Mouse (Mus musculus) testis, adult 2 months (tissue): ENCODE measurements around the gene Itga6. TPM values are rescaled to one million over a fixed set of nuclear protein-coding genes. Genes with fewer than 3 reads are reported as not detected.

Experiments used
- H3K27ac ChIP-seq: fragments of 200-500 bp; 2 replicates; pipeline ENCODE4 v1.5.1; 2012; ENCODE audit warnings: low read depth, low read length; ENCODE audit not compliant: control insufficient read depth, insufficient read depth
- H3K27me3 ChIP-seq: fragments of 200-500 bp; 2 replicates; pipeline ENCODE4 v1.6.1; 2012; ENCODE audit warnings: mild to moderate bottlenecking, low read length, moderate library complexity; ENCODE audit not compliant: control insufficient read depth, insufficient read depth
- H3K36me3 ChIP-seq: fragments of 200-500 bp; 2 replicates; pipeline ENCODE4 v1.6.1; 2012; ENCODE audit warnings: mild to moderate bottlenecking, low read length; ENCODE audit not compliant: control insufficient read depth, insufficient read depth
- H3K4me1 ChIP-seq: fragments of 200-500 bp; 2 replicates; pipeline ENCODE4 v1.6.1; 2012; ENCODE audit warnings: low read length; ENCODE audit not compliant: control insufficient read depth, insufficient read depth
- H3K4me3 ChIP-seq: fragments of 200-500 bp; 2 replicates; pipeline ENCODE4 v1.5.1; 2012; ENCODE audit warnings: low read depth, mild to moderate bottlenecking, low read length, moderate library complexity, mixed read lengths; ENCODE audit not compliant: control insufficient read depth
- CTCF ChIP-seq: fragments of 200-500 bp; IDR thresholded peaks from 2 replicates; pipeline ENCODE4 v1.5.1; 2012; ENCODE audit warnings: low read depth, mild to moderate bottlenecking, inconsistent platforms, low read length, moderate library complexity; ENCODE audit not compliant: control insufficient read depth, insufficient read depth, insufficient replicate concordance
- POLR2A ChIP-seq: fragments of 200-500 bp; IDR thresholded peaks from 2 replicates; pipeline ENCODE4 v1.6.1; 2012; ENCODE audit warnings: low read depth, mild to moderate bottlenecking, inconsistent platforms, low read length, moderate library complexity; ENCODE audit not compliant: control insufficient read depth
- polyA plus RNA-seq: library from polyadenylated mRNA; depleted of rRNA; stranded (reverse); fragments of >200 nt; gene quantifications from 2 replicates; pipeline ENCODE4 v1.2.3, GENCODE M21; 2012

Gene Itga6
- polyA plus RNA-seq, 1 experiment: 5.2 TPM

DNA sequence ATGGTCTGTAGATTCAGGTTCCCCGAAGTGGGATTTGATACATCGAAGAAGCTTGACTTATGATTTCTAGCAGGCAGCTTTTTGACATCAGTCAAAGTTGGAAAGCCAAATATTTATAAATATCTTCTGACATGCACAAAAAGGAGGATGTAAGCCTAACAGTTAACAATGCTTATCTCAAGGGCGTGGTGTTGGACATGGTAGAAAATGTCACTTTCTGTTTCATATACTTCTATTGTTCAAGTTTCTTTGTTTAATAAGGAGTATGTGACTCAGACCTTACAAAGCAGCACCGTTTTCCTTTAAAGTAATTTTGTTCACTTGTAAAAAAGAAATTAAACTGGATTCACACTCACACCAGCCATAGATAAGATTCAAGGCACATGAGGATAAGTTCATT is 26.3 kb downstream of the Itga6 start:
- Histone ChIP-seq H3K4me3 (no peak overlapping the region), H3K27ac (no peak overlapping the region), H3K27me3 (no peaks in the 10 kb centered on the region), H3K4me1 (no peaks in the 10 kb centered on the region), H3K36me3 (no peaks in the 10 kb centered on the region)
- TF ChIP-seq CTCF: no peak
- TF ChIP-seq POLR2A: no peak

- H3K36me3 ChIP-seq: no peaks in the 10 kb centered on the region
- no peak overlapping the region for H3K27ac ChIP-seq
- no peak overlapping the region for H3K4me3 ChIP-seq
- no peaks in the 10 kb centered on the region for H3K4me1 ChIP-seq
- no peaks in the 10 kb centered on the region for H3K27me3 ChIP-seq
- no peak for TF ChIP-seq POLR2A
- TF ChIP-seq CTCF: no peak
These were observed 28.3 kb downstream of the Itga6 start for GRCm38 (mm10) chr2:71773714-71774113.

- Histone ChIP-seq H3K27ac (no peak overlapping the region), H3K4me3 (no peak overlapping the region), H3K36me3 (no peaks in the 10 kb centered on the region), H3K27me3 (no peaks in the 10 kb centered on the region), H3K4me1 (no peaks in the 10 kb centered on the region)
- TF ChIP-seq POLR2A: no peak
- no peak for TF ChIP-seq CTCF
These were observed 29.0 kb downstream of the Itga6 start for GRCm38 (mm10) chr2:71774246-71774951.

- no peak overlapping the region for H3K27ac ChIP-seq
These were observed 29.8 kb downstream of the Itga6 start for GRCm38 (mm10) chr2:71775201-71775611.

GRCm38 (mm10) chr2:71779266-71779888 is 34.0 kb downstream of the Itga6 start:
- H3K27ac ChIP-seq: no peak overlapping the region
- TF ChIP-seq CTCF (no peak), POLR2A (no peak)

More at GRCm38 (mm10) chr2:71775201-71775611, 29.8 kb downstream of the Itga6 start:
- Histone ChIP-seq H3K4me1 (no peaks in the 10 kb centered on the region), H3K27me3 (no peaks in the 10 kb centered on the region), H3K4me3 (no peak overlapping the region), H3K36me3 (no peaks in the 10 kb centered on the region)
- TF ChIP-seq CTCF (no peak), POLR2A (no peak)

GRCm38 (mm10) chr2:71780016-71780415 is 34.6 kb downstream of the Itga6 start:
- TF ChIP-seq CTCF: no peak
- TF ChIP-seq POLR2A: no peak
- H3K27me3 ChIP-seq: no peaks in the 10 kb centered on the region
- H3K36me3 ChIP-seq: no peaks in the 10 kb centered on the region
- no peaks in the 10 kb centered on the region for H3K4me1 ChIP-seq
- no peak overlapping the region for H3K4me3 ChIP-seq
- H3K27ac ChIP-seq: no peak overlapping the region

More at GRCm38 (mm10) chr2:71779266-71779888, 34.0 kb downstream of the Itga6 start:
- H3K4me3 ChIP-seq: no peak overlapping the region
- H3K27me3 ChIP-seq: no peaks in the 10 kb centered on the region
- no peaks in the 10 kb centered on the region for H3K4me1 ChIP-seq
- no peaks in the 10 kb centered on the region for H3K36me3 ChIP-seq

DNA sequence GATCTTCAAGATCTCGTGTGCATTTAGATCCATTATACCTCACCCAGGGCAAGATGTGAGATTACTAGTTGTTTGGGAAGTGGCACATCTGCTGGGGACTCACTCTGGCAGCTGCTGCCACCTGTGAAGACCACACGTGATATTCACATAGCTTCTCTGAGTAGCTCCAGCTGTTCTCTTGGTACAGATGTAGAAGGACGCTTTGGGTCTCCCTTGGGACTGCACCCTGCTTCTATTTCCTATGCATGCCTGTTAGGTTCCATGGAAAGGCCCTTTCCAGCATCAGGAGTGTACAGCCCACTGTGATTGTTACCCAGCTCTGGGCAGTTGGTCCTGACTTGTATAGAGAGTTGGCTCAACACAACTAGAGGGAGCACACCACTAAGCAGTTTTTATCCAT is 39.8 kb downstream of the Itga6 start:
- Histone ChIP-seq H3K27me3 (no peaks in the 10 kb centered on the region; the same call in 1 of the 2 replicates), H3K27ac (no peak overlapping the region), H3K36me3 (no peaks in the 10 kb centered on the region), H3K4me3 (no peak overlapping the region), H3K4me1 (peaks cover 3% of the 10 kb centered on the region)
- no peak for TF ChIP-seq CTCF
- TF ChIP-seq POLR2A: no peak
